Mouse (Mus musculus) embryo, embryonic 9.5 days (tissue): Measurements from ENCODE around the gene BC035947.
A peak's percentile ranks its signal among the peaks of the same experiment; 100 is the strongest.
"Not testable (repeated sequence)": the region's sequence is repeated elsewhere in the genome, so short reads cannot be mapped to it uniquely, and the experiment has no call there.

ENCODE experiments used
- DNase-seq: peaks from one replicate; pipeline ENCODE4 v3.0.0-alpha.2; 2017; ENCODE audit errors: extremely low spot score

The BC035947 gene

DNA sequence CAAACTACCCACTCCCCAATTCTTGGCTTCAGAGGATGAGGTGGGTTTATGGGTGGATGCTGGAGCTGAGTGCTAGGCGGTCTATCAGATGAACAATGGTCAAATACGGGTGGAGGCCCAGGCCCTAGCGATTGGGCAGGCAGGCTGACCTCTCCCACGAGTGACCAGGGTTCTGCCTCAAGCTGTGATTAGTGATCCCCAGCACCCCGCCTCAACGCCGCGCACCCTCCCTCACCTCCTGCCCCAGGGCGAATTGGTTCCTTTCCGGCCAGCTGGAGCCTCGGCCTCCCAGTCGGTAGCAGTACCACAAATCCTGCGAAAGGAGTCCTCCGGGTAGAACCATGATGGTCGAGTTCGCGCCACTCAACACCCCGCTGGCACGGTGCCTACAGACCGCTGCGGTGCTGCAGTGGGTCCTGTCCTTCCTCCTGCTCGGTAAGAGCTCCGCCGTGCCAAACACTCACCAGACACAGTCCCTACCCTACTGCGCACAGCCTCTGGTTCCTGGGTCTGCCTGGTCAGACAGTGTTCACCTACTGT lies at the start of gene BC035947:
Gene BC035947 (minus strand): TSS at position 538 of the 540 bp plus-strand sequence.
- DNase-seq: peak; percentile 43

GRCm38 (mm10) chr1:78554012-78554666 lies 42.2 kb upstream of the BC035947 start:
- no peak for DNase-seq

DNA sequence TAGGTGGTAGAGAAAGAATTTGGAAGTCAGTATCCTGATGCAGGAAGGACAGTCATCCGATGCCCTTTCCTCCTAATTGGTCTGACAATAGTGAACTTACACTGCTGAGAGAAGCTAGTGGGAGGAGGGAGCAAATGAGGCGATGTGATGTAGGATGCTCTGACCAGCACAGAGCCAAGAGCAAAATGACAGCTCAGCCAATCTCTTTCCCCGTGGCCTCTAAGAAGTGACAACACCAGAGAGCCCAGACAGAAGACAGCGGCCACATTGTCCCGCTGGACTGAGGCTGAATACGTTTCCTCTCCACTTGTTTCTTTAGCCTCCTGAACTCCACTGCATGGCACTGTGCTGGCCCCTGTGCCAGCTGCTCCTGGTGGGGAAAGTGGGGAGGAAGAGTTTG lies 37.0 kb upstream of the BC035947 start:
- no peak for DNase-seq

DNA sequence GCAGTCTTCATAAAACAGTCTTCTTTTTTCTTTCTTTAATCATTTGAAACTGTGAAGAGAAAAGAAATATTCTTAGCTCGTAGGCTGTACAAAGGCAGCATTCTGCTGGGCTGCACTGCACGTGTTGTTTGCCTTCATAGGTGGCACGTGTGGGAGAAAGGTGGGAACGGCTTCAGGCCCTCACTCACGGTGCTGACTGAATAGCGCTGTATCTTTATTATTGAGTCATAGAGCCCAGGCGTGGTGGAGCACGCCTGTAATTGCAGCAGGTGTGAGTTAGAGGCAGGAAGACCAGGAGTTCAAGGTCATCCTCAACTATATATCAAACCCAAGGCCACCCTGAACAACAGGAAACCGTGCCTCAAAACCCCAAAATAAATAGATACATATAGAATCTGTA lies 34.3 kb upstream of the BC035947 start:
- no peak for DNase-seq

- not testable (repeated sequence) for DNase-seq
Measured at GRCm38 (mm10) chr1:78543631-78544030, 31.7 kb upstream of the BC035947 start.

DNA sequence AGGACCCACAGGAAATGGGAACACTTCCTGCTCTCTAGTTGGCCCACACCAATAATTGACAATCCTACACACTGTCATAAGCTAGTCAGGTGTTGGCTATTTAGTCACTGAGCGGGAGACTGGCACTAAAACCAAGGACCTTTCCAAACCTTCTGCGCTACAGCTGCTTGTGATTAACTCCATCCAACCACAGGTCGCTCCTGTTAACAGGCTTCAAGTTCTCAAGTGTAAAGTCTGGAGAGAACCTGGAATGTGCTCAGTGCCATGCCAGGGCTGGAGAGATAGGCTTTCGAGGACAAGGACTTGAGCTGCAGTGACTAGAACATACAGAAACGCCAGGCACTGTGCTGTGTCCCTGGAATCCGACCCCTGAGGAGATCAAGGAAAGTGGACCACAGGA lies 27.2 kb upstream of the BC035947 start:
- DNase-seq: no peak

DNA sequence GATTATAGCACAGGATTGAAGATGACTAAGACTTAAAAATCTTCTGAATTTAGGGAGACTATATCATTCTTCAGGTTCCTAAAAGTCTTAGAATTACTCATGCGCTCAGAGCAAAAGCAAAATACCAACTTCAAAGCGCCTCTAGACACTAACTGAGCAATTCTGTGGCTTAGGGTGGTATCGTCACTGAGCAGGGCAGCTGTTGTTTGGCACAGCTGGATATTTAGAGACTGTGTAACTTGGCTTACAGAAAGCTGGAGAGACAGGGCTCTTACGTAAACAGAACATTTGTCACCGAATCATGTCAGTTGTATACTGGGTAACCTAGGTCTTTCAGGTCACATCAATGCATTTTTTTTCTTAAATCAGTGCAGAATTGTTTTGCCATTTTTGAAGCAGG lies 26.4 kb upstream of the BC035947 start:
- DNase-seq: no peak

GRCm38 (mm10) chr1:78537494-78538010 lies 25.6 kb upstream of the BC035947 start:
- DNase-seq: peak; percentile 17

GRCm38 (mm10) chr1:78536310-78537164 lies 24.6 kb upstream of the BC035947 start:
- DNase-seq: peak; percentile 67

DNA sequence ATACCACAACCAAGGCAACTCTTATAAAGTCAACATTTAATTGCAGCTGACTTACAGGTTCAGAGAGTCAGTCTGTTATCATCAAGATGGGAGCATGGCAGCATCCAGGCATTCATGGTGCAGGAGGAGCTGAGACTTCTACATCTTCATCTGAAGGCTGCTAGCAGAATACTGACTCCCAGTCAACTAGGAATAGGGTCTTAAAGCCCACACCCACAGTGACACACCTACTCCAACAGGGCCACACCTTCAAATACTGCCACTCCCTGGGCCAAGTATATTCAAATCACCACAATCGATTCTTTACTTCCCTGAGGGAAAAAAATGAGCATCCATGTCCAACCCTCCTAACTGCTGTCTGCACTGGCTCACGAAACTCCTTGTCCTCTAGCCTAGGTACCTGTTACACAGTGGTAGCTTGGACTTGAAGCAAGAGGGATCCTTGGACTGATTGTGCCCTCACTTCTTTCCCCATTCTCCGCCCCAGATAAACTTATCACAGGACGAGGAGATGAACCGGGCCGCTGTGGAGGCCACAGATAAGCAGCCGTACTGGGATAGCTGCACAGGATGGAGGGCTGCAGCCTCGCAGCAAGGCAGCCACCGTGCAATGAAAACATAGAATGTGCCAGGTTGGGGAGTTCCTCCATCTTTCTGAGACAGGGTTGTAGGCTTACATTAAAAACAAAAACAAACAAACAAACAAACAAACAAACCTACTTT lies 22.6 kb upstream of the BC035947 start:
- no peak for DNase-seq

DNA sequence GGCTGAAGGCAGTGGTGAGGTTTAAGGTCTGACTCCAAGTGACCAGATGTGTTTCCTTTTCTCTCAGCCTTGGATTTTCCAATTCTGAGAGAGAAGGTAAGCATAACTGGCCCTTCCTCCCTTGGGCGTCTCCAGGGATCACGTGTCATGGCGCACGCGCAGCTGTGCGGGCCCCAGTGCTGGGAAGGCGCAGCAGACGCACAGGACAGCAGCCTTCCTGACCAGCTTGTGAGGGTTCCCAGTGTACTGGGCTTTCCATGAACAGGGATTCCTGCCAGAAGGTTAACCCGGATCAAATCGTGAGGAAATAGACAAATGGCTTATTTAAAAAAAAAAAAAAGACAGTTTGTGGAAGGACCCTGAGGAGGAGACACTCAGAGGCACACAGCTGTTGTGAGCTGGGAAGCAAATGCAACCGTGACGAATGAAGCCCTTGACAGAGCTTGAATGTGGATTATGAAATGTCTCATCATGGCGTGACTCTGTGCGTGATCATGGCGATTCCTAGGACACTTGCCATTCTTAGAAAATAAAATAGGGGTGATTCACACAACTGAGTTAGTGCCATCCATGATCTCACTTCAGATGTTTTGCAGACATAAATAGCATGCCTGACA lies 20.3 kb upstream of the BC035947 start:
- DNase-seq: no peak

DNA sequence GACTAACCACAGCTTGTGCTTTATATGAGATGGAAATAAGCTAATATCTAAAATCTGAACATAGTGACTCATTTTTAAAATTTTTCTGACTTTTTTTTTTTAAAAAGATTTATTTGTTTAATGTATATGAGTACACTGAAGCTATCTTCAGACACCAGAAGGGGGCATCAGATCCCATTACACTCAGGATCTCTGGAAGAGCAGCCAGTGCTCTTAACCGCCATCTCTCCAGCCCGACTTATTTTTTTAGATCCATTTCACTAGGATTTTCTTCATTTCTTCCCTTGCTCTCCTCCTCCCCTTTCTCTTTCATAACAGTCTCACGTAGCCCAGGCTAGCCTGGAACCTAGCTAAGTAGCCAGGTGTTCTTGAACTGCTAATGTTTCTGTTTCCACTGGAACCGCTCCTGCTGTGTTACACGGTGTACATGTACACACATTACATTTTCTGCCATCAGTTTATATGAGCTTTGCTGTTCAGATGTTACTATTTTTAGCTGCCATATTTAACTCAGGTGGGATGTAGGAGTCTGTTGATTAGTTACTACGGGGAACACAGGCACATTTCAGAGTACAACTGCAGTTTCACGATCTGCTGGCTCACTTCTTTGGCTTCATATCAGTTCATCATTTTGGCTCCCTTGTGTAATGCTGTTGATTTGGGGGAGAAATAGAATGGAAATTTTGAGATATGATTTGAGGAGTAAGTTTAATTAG lies 18.7 kb upstream of the BC035947 start:
- no peak for DNase-seq

GRCm38 (mm10) chr1:78529011-78529410 lies 17.1 kb upstream of the BC035947 start:
- DNase-seq: no peak

GRCm38 (mm10) chr1:78528356-78528755 lies 16.4 kb upstream of the BC035947 start:
- DNase-seq: no peak

DNA sequence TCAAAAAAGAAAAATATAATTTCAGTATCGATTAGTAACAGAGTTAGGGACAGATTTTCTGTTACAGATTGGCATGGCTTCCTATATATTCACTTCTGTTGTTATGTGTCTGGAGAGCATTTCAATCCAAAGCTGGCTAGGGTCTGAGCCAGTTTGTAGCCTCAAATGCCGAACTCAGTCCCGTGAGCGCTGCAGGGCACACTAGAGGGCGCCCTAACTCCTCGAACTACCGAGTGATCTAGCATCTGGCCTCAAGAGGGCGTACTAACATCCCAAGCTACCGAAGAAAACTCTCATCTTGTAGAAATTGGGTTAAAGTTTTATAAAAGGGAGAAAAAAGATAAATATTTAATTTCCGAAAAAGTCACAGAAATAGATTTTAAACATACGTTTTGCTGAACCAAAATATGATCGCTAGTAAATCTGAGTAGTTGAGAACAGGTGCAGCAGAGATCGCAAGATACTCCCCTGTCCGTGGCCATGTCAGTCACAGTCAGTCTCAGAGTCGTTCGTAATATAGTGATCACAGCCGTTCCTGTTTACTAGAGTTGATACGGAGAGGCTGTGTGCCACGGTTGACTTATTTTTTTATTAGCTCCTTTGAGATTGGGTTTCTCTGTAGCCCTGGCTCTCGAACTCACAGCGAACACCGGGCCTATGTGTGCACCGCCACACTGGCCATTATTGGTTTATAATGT lies 13.4 kb upstream of the BC035947 start:
- DNase-seq: peak; percentile 51

DNA sequence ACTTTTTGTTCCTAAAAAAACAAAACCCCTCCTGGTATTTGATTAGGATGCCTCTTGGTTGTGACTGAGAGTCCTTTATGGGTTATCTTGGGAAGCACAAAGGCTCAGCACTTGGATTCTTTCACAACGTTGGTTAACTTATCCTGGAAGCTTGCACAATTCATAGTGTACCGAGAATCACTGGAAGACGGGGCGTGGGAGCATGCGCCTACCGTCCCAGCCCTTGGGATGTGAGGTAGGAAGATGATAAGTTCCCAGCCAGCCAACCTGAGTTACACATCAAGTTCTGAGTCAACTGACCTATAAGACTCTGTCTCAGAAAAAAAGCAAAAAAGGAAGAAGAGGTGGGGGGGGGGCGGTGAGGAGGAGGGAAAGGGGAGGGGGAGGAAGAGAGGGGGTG lies 6.9 kb upstream of the BC035947 start:
- DNase-seq: no peak

- DNase-seq: no peak
Measured at GRCm38 (mm10) chr1:78512756-78513155, 798 bp upstream of the BC035947 start.

DNA sequence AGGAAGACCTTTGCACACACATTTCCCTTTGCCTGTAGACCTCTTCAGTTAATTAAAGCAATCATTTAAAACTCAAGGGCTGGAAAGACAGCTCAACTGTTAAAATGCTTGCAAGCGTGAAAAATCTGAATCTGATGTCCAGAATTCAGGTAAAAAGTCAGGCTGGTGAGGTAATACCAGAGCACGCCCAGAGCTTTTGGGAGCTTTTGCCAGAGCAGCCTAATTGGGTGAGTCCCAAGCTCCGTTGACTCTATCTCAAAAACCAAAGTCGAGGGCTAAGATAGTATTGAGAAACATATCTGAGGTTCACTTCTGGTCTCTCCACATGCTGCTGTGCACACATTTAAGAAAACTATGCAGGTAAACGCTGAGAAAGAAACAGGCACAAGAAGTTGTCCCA lies 1.1 kb downstream of the BC035947 start, which contains the start of gene Mogat1:
Gene Mogat1 (plus strand): TSS at position 130 of the 400 bp plus-strand sequence.
- no peak for DNase-seq

DNA sequence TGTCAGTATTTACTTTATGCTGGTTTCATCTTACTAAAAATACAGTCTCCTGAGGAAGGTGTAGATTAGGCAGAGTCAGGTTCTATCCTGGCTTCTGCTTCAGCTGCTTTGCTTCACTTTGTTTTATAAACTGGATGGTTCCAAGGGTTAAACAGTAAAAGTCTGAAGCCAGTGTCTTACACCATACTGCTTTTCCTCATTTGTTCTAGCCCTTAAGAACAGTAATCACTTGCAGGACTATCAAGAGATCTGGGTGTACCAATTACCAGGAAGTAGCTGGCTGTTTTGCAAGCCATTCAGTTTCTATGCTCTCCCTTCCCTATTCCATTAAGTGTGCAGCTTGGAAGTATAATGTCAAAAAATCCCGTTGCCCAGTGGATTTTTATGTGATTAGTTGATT lies 4.8 kb downstream of the BC035947 start:
- no peak for DNase-seq

- no peak for DNase-seq
Measured at GRCm38 (mm10) chr1:78502527-78502926, 9.4 kb downstream of the BC035947 start.
